Mouse (Mus musculus) ES-Bruce4 (cell line): ENCODE measurements around the gene Afg1l. TPM values are rescaled to one million over a fixed set of nuclear protein-coding genes. Genes with fewer than 3 reads are reported as not detected.

Source experiments
- H3K27ac ChIP-seq: 2 replicates; pipeline ENCODE4 v1.5.1; 2012; ENCODE audit warnings: low read length, inconsistent platforms; ENCODE audit not compliant: insufficient read depth
- H3K27me3 ChIP-seq: 2 replicates; pipeline ENCODE4 v1.6.1; 2012; ENCODE audit warnings: mild to moderate bottlenecking, low read length, inconsistent platforms; ENCODE audit not compliant: control insufficient read depth, poor library complexity, insufficient read depth, severe bottlenecking
- H3K36me3 ChIP-seq: 2 replicates; pipeline ENCODE4 v1.6.1; 2012; ENCODE audit warnings: inconsistent platforms, mild to moderate bottlenecking, low read length, moderate library complexity; ENCODE audit not compliant: control insufficient read depth, poor library complexity, insufficient read depth, severe bottlenecking
- H3K4me1 ChIP-seq: one replicate; pipeline ENCODE4 v1.8.1; 2011; ENCODE audit warnings: low read length; ENCODE audit not compliant: control insufficient read depth, insufficient read depth
- H3K4me3 ChIP-seq: 2 replicates; pipeline ENCODE4 v1.5.1; 2011; ENCODE audit warnings: low read depth, mild to moderate bottlenecking, low read length
- H3K9ac ChIP-seq: 2 replicates; pipeline ENCODE4 v1.6.1; 2012; ENCODE audit warnings: low read depth, mild to moderate bottlenecking, inconsistent platforms; ENCODE audit not compliant: poor library complexity, severe bottlenecking
- H3K9me3 ChIP-seq: replicated peaks from 2 replicates; pipeline ENCODE4 v1.6.1; 2012; ENCODE audit warnings: mild to moderate bottlenecking, low read length, inconsistent platforms; ENCODE audit not compliant: control insufficient read depth, poor library complexity, insufficient read depth, severe bottlenecking
- CTCF ChIP-seq: IDR thresholded peaks from one replicate; pipeline ENCODE4 v1.8.1; 2011; ENCODE audit warnings: low read depth, low read length
- EP300 ChIP-seq: IDR thresholded peaks from 2 replicates; pipeline ENCODE4 v1.6.1; 2011; ENCODE audit warnings: low read depth, low read length; ENCODE audit not compliant: insufficient read depth
- POLR2A ChIP-seq: IDR thresholded peaks from one replicate; pipeline ENCODE4 v1.8.1; 2011; ENCODE audit warnings: low read length; ENCODE audit not compliant: insufficient read depth
- polyA plus RNA-seq: library from polyadenylated mRNA; stranded (reverse); fragments of >200 nt; gene quantifications from 2 replicates; pipeline ENCODE4 v1.2.4, GENCODE M21; 2011; ENCODE audit warnings: low read depth; ENCODE audit not compliant: missing spikeins, insufficient read depth, insufficient read length

The Afg1l gene
- polyA plus RNA-seq, 1 experiment = 14.2 TPM

GRCm38 (mm10) chr10:42464224-42464623 lies 14.1 kb downstream of the Afg1l start:
- no peaks in the 10 kb centered on the region for H3K36me3 ChIP-seq
- no peak for TF ChIP-seq POLR2A
- no peak for TF ChIP-seq EP300
- peaks cover 3% of the 10 kb centered on the region for H3K9me3 ChIP-seq
- peak overlapping the region; percentile 21; the same call in 1 of the 2 replicates for H3K27ac ChIP-seq
- no peaks in the 10 kb centered on the region for H3K4me1 ChIP-seq
- no peak overlapping the region for H3K4me3 ChIP-seq
- no peak overlapping the region for H3K9ac ChIP-seq
- no peaks in the 10 kb centered on the region for H3K27me3 ChIP-seq

- H3K9ac ChIP-seq = no peak overlapping the region
- no peak for TF ChIP-seq CTCF
- no peak for TF ChIP-seq POLR2A
- TF ChIP-seq EP300 = no peak
- H3K9me3 ChIP-seq = peaks cover 18% of the 10 kb centered on the region
- no peak overlapping the region for H3K27ac ChIP-seq
- H3K36me3 ChIP-seq = no peaks in the 10 kb centered on the region; the same call in 1 of the 2 replicates
- no peaks in the 10 kb centered on the region for H3K4me1 ChIP-seq
- H3K27me3 ChIP-seq = no peaks in the 10 kb centered on the region
- no peak overlapping the region for H3K4me3 ChIP-seq
Measured at GRCm38 (mm10) chr10:42457557-42458191, 20.7 kb downstream of the Afg1l start.

- Histone ChIP-seq H3K9me3 (peaks cover 18% of the 10 kb centered on the region), H3K4me3 (no peak overlapping the region), H3K9ac (no peak overlapping the region), H3K27me3 (no peaks in the 10 kb centered on the region), H3K4me1 (no peaks in the 10 kb centered on the region), H3K36me3 (no peaks in the 10 kb centered on the region; the same call in 1 of the 2 replicates), H3K27ac (no peak overlapping the region)
- TF ChIP-seq EP300 = no peak
- TF ChIP-seq CTCF = no peak
- TF ChIP-seq POLR2A = no peak
Measured at GRCm38 (mm10) chr10:42455981-42456380, 22.4 kb downstream of the Afg1l start.

GRCm38 (mm10) chr10:42454690-42455089 lies 23.7 kb downstream of the Afg1l start:
- TF ChIP-seq POLR2A = no peak
- TF ChIP-seq EP300 = no peak
- TF ChIP-seq CTCF = no peak
- H3K36me3 ChIP-seq = no peaks in the 10 kb centered on the region; the same call in 1 of the 2 replicates
- no peak overlapping the region for H3K27ac ChIP-seq
- no peak overlapping the region for H3K4me3 ChIP-seq
- H3K27me3 ChIP-seq = no peaks in the 10 kb centered on the region
- no peak overlapping the region for H3K9ac ChIP-seq
- no peaks in the 10 kb centered on the region for H3K4me1 ChIP-seq
- H3K9me3 ChIP-seq = peaks cover 18% of the 10 kb centered on the region

- no peaks in the 10 kb centered on the region for H3K4me1 ChIP-seq
- peaks cover 15% of the 10 kb centered on the region for H3K9me3 ChIP-seq
- no peak overlapping the region for H3K27ac ChIP-seq
- H3K9ac ChIP-seq = no peak overlapping the region
- H3K4me3 ChIP-seq = no peak overlapping the region
- no peaks in the 10 kb centered on the region; the same call in 1 of the 2 replicates for H3K36me3 ChIP-seq
- TF ChIP-seq POLR2A (no peak), CTCF (no peak), EP300 (no peak)
- H3K27me3 ChIP-seq = no peaks in the 10 kb centered on the region
Measured at GRCm38 (mm10) chr10:42454266-42454665, 24.1 kb downstream of the Afg1l start.

- peaks cover 9% of the 10 kb centered on the region; the same call in 1 of the 2 replicates for H3K9me3 ChIP-seq
- no peaks in the 10 kb centered on the region for H3K27me3 ChIP-seq
- no peak overlapping the region for H3K4me3 ChIP-seq
- H3K9ac ChIP-seq = no peak overlapping the region
- no peaks in the 10 kb centered on the region; the same call in 1 of the 2 replicates for H3K36me3 ChIP-seq
- no peaks in the 10 kb centered on the region for H3K4me1 ChIP-seq
- H3K27ac ChIP-seq = no peak overlapping the region
- TF ChIP-seq EP300 (no peak), CTCF (no peak), POLR2A (no peak)
Measured at GRCm38 (mm10) chr10:42449672-42450071, 28.7 kb downstream of the Afg1l start.
